Mouse (Mus musculus) forebrain, embryonic 14.5 days (tissue): ENCODE measurements around the gene Col16a1. TPM values are rescaled to one million over a fixed set of nuclear protein-coding genes. Genes with fewer than 3 reads are reported as not detected.
A peak's percentile ranks its signal among the peaks of the same experiment; 100 is the strongest.

Source experiments
- ATAC-seq: fragments of 200-750 bp; cut with Nextera tagmentation; 2 replicates; pipeline ENCODE4 v1.8.0; 2017; ENCODE audit warnings: mild to moderate bottlenecking, moderate library complexity
- DNase-seq: peaks from one replicate; pipeline ENCODE4 v3.0.0-alpha.2; 2015; ENCODE audit warnings: low spot score
- H3K27ac ChIP-seq: fragments of 300-500 bp; sonication (generic); 2 replicates; pipeline ENCODE4 v1.5.1; 2014; ENCODE audit warnings: low read depth, mild to moderate bottlenecking, control low read depth, low read length, moderate library complexity
- H3K27me3 ChIP-seq: fragments of 300-500 bp; sonication (generic); replicated peaks from 2 replicates; pipeline ENCODE4 v1.6.1; 2014; ENCODE audit warnings: low read length, control low read depth, mixed read lengths; ENCODE audit not compliant: control insufficient read depth, insufficient read depth
- H3K36me3 ChIP-seq: fragments of 300-500 bp; sonication (generic); 2 replicates; pipeline ENCODE4 v1.6.1; 2014; ENCODE audit warnings: low read length, control low read depth; ENCODE audit not compliant: control insufficient read depth, insufficient read depth
- H3K4me1 ChIP-seq: fragments of 300-500 bp; sonication (generic); 2 replicates; pipeline ENCODE4 v1.6.1; 2014; ENCODE audit warnings: antibody characterized with exemption, low read length, control low read depth; ENCODE audit not compliant: control insufficient read depth, insufficient read depth
- H3K4me2 ChIP-seq: fragments of 300-500 bp; sonication (generic); 2 replicates; pipeline ENCODE4 v1.6.1; 2014; ENCODE audit warnings: mild to moderate bottlenecking, control low read depth, low read length
- H3K4me3 ChIP-seq: fragments of 300-500 bp; sonication (generic); 2 replicates; pipeline ENCODE4 v1.5.1; 2014; ENCODE audit warnings: low read depth, low read length, control low read depth
- H3K9ac ChIP-seq: fragments of 300-500 bp; sonication (generic); 2 replicates; pipeline ENCODE4 v1.6.1; 2014; ENCODE audit warnings: mild to moderate bottlenecking, low read length, control low read depth, moderate library complexity
- H3K9me3 ChIP-seq: fragments of 300-500 bp; sonication (generic); replicated peaks from 2 replicates; pipeline ENCODE4 v1.6.1; 2016; ENCODE audit warnings: low read length, control low read depth, mixed read lengths; ENCODE audit not compliant: control insufficient read depth
- WGBS: fragments of 180-500 bp; shearing (Covaris S2); extraction: QIAGEN DNeasy Blood & Tissue Kit; methylation state at CpG from one replicate; pipeline ENCODE4 v1.1.7; 2014; 5-methylcytosine and 5-hydroxymethylcytosine counted together
- polyA plus RNA-seq: library from polyadenylated mRNA; unstranded; fragments of >200 nt; fragmentation: Nextera tagmentation; extraction: Ambion mirVana; gene quantifications from 2 replicates; pipeline ENCODE4 v1.2.1, GENCODE M21; 2014

Gene Col16a1
- polyA plus RNA-seq, 1 experiment from 2014 or later, result 4.0 TPM

DNA sequence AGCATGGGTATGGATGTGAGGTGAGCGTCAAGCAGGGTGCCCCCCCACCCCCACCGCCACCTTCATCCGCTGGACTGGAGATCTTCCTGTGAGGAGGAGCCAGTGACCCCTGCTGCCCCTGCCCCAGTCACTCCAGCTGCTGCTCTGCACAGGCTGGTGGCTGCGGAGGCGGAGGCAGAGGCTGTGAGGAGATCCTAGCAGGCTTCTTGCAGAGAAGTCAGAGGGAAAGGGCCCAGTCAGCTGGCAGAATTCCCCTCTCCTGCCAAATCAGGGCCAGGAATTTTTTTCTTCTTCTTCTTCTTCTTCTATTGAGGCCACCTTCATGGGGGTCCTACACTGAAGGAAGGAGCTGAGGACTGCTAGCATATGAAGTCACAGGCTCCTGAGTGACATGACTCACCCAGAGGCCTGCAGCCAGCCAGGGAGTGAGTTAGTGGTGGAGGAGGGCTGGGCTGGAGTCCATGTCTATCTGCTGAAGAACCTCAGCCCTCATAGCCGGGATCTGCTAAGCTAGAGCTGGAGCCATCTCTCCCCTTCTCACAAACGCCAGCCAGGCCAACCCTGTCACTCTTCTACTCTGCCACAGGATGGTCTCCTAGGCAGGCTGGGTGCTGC, 36.8 kb downstream of the Col16a1 start:
- no peak overlapping the region for H3K4me3 ChIP-seq
- H3K4me1 ChIP-seq, result peaks cover 18% of the 10 kb centered on the region
- no peaks in the 10 kb centered on the region for H3K9me3 ChIP-seq
- WGBS, result 50% methylated on average over 7 of the region's 7 CpGs
- no peak for ATAC-seq
- H3K36me3 ChIP-seq, result no peaks in the 10 kb centered on the region
- DNase-seq, result no peak
- peaks cover 6% of the 10 kb centered on the region; the same call in 1 of the 2 replicates for H3K27me3 ChIP-seq
- H3K4me2 ChIP-seq, result no peak overlapping the region
- H3K9ac ChIP-seq, result no peak overlapping the region
- no peak overlapping the region for H3K27ac ChIP-seq

DNA sequence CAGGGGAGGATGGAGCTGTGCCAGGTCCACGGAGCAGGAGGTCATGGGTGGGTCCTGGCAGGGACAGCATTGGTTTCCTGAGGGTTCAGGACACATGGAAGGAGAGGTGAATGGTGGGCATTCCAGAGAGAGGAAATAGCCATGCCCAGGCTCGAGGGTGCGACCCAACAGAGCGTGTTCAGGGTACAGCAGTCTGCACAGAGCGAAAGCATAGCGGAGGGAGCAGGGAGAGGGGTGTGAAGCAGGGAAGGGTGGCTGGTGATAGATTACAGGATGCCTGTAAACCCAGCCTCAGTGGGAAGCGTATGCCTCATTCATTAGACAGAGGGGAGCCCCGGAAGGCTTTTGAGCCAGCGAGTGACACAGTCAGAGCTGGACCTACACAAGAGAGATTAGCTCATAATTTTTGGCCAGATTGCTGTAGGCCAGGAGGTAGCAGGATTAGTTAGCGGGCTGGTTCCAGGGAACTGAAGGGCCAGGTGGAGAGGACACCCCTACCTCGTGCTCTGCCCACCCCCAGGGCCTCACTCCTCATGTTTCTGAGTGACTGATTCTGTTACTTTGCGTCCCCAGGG, 37.7 kb downstream of the Col16a1 start:
- DNase-seq (no peak), ATAC-seq (no peak)
- WGBS, result 61% methylated on average over 12 of the region's 12 CpGs
- Histone ChIP-seq H3K27me3 (peaks cover 6% of the 10 kb centered on the region; the same call in 1 of the 2 replicates), H3K36me3 (no peaks in the 10 kb centered on the region), H3K4me1 (peaks cover 15% of the 10 kb centered on the region), H3K9me3 (no peaks in the 10 kb centered on the region), H3K4me2 (no peak overlapping the region), H3K4me3 (no peak overlapping the region), H3K9ac (no peak overlapping the region), H3K27ac (no peak overlapping the region)

- Histone ChIP-seq H3K9ac (no peak overlapping the region), H3K4me1 (peaks cover 1% of the 10 kb centered on the region), H3K27ac (no peak overlapping the region), H3K36me3 (no peaks in the 10 kb centered on the region), H3K4me2 (no peak overlapping the region), H3K27me3 (peaks cover 6% of the 10 kb centered on the region; the same call in 1 of the 2 replicates), H3K9me3 (no peaks in the 10 kb centered on the region), H3K4me3 (no peak overlapping the region)
- DNase-seq (peak; percentile 90), ATAC-seq (peak; percentile 81)
- 14% methylated on average over 7 of the region's 7 CpGs for WGBS
Observed at GRCm38 (mm10) chr4:130087293-130087692, 39.7 kb downstream of the Col16a1 start.

DNA sequence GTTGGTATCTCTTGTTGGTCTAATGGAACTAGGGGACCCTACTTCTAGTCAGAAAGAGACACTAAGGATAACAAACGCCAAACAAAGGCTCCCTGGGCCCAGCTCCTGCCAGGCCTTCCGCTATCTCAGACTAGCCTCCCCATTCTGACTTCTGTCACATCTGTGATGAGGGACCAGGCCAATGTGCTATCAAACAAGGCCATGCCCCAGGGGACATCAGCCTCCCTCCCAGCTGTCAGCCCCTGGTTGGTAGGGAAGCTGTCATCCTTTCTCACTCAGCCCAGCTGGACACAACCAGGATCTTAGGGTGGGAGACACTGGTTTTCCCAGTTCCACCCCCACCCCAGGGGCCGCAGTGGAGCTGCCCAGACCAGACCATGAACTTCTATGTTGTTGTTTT, 47.5 kb downstream of the Col16a1 start:
- Histone ChIP-seq H3K4me1 (no peaks in the 10 kb centered on the region), H3K9me3 (no peaks in the 10 kb centered on the region), H3K4me3 (no peak overlapping the region), H3K27me3 (0 out of 2 replicates have a peak, but pooled peaks cover 5% of the 10 kb centered on the region), H3K9ac (no peak overlapping the region), H3K27ac (no peak overlapping the region), H3K36me3 (no peaks in the 10 kb centered on the region), H3K4me2 (no peak overlapping the region)
- DNase-seq (no peak), ATAC-seq (no peak)
- WGBS, result 44% methylated on average over 3 of the region's 3 CpGs

DNA sequence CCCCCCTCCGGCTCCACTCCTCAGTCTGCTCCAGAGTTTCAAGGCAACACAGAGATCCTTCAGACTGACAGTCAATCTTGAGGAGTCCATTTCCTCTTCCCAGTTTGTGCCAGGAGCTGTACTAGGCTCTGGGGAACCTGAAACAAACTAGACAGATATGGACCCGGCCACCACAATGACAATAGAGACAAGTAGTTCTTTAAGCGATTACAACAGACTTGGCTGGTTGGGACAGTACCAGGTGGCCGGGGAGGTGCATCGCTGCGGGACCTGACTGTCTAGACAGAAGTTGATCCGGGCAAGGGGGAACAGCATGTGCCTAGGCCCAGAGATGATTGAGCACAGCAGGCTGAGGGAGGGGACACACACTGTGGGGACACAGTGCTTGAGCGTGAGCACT, 53.5 kb downstream of the Col16a1 start:
- no peak for ATAC-seq
- Histone ChIP-seq H3K4me1 (peaks cover 6% of the 10 kb centered on the region), H3K4me3 (no peak overlapping the region), H3K9ac (0 out of 2 replicates have a peak overlapping the region, but pooled peaks have one; percentile 3), H3K4me2 (no peak overlapping the region), H3K36me3 (no peaks in the 10 kb centered on the region), H3K27ac (no peak overlapping the region), H3K9me3 (no peaks in the 10 kb centered on the region), H3K27me3 (0 out of 2 replicates have a peak, but pooled peaks cover 5% of the 10 kb centered on the region)
- 22% methylated on average over 8 of the region's 8 CpGs for WGBS
- DNase-seq, result no peak

GRCm38 (mm10) chr4:130102111-130102651, 54.5 kb downstream of the Col16a1 start, which contains the start of gene Pef1:
TSS of gene Pef1 (plus strand) at chr4:130102558.
- H3K4me1 ChIP-seq, result peaks cover 6% of the 10 kb centered on the region
- DNase-seq, result no peak
- no peak within 1 kb of the TSS for H3K4me2 ChIP-seq
- H3K4me3 ChIP-seq, result no peak within 1 kb of the TSS
- H3K9me3 ChIP-seq, result no peaks in the 10 kb centered on the region
- no peak for ATAC-seq
- no peaks in the 10 kb centered on the region for H3K36me3 ChIP-seq
- no peak within 1 kb of the TSS for H3K27ac ChIP-seq
- H3K9ac ChIP-seq, result 0 out of 2 replicates have a peak within 1 kb of the TSS, but pooled peaks have one; percentile 3
- 0 out of 2 replicates have a peak, but pooled peaks cover 5% of the 10 kb centered on the region for H3K27me3 ChIP-seq
- WGBS, result 3% methylated on average over 6 of the region's 6 CpGs

DNA sequence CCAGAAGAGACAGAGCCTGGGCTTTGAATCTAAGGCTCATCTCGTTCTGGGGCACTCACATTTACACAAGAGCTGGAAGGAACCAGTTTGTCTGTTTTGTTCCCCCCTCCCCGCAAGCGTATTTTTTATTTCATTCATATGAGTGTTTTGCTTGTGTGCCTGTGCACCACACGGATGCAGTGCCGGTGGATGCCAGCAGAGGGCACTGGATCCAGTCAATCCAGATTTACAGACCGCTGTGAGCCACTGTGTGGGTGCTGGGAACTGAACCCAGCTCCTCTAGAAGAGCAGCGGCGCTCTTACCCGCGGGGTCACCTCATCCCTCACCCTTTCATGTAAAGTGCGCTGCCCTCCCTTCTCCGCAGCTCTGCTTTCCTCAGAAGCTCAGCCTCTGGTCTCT, 56.0 kb downstream of the Col16a1 start:
- Histone ChIP-seq H3K9ac (no peak overlapping the region), H3K9me3 (no peaks in the 10 kb centered on the region), H3K4me2 (no peak overlapping the region), H3K36me3 (no peaks in the 10 kb centered on the region), H3K27ac (no peak overlapping the region), H3K4me3 (no peak overlapping the region), H3K4me1 (peaks cover 11% of the 10 kb centered on the region), H3K27me3 (0 out of 2 replicates have a peak, but pooled peaks cover 5% of the 10 kb centered on the region)
- WGBS, result 84% methylated on average over 12 of the region's 12 CpGs
- no peak for ATAC-seq
- no peak for DNase-seq

GRCm38 (mm10) chr4:130104584-130104983, 56.9 kb downstream of the Col16a1 start:
- WGBS, result 87% methylated on average over 4 of the region's 4 CpGs
- no peak for ATAC-seq
- H3K36me3 ChIP-seq, result no peaks in the 10 kb centered on the region

GRCm38 (mm10) chr4:130107065-130107443, 59.4 kb downstream of the Col16a1 start:
- no peaks in the 10 kb centered on the region for H3K36me3 ChIP-seq
- peak overlapping the region; percentile 66; the same call in 1 of the 2 replicates for H3K9ac ChIP-seq
- peak overlapping the region; percentile 66 for H3K4me2 ChIP-seq
- no peaks in the 10 kb centered on the region for H3K27me3 ChIP-seq
- no peak overlapping the region for H3K27ac ChIP-seq
- 11% methylated on average over 14 of the region's 14 CpGs for WGBS
- no peaks in the 10 kb centered on the region for H3K9me3 ChIP-seq
- ATAC-seq (peak; percentile 75), DNase-seq (no peak)
- peaks cover 5% of the 10 kb centered on the region; the same call in 1 of the 2 replicates for H3K4me1 ChIP-seq
- peak overlapping the region; percentile 55 for H3K4me3 ChIP-seq

More at GRCm38 (mm10) chr4:130104584-130104983, 56.9 kb downstream of the Col16a1 start:
- 0 out of 2 replicates have a peak, but pooled peaks cover 5% of the 10 kb centered on the region for H3K27me3 ChIP-seq
- DNase-seq, result no peak
- no peak overlapping the region for H3K4me3 ChIP-seq
- H3K4me1 ChIP-seq, result peaks cover 11% of the 10 kb centered on the region
- no peak overlapping the region for H3K4me2 ChIP-seq
- no peaks in the 10 kb centered on the region for H3K9me3 ChIP-seq
- no peak overlapping the region for H3K9ac ChIP-seq
- no peak overlapping the region for H3K27ac ChIP-seq
